ENCODE assay signal across 12 mouse cellular contexts in the genomic region with DNA sequence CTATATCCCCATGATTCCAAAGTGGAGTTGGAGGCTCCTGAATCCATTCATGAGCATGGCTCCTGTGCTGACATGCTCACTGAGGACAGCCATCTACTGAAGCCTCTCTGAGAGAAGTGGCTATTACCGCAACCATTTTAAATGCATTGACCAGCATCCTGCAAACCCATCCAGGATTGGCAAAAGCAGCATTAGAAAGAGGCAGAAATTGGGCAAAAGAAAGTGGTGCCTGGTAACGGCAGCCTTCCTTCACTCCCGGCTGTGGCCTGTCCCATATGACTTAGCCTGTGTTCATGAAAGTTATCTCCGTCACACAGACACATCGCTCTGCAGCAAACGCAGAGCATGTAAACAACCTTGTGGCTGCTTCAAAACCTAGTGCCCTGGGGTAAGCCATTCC. TPM values are rescaled to one million over a fixed set of nuclear protein-coding genes. Genes with fewer than 3 reads are reported as not detected.
A peak's percentile ranks its signal among the peaks of the same experiment; 100 is the strongest.
DNase-seq lines count a peak whose midpoint lies in the region; ATAC-seq and TF ChIP-seq lines count a peak whose summit lies in the region.
"Had no signal": no experiment of that assay in that cellular context is flagged by ENCODE, and none has a peak within 500 bp of the region (broad histone marks: within the 10 kb centered on the region; RNA-seq: fewer than 3 reads in every experiment).

No protein-coding gene starts in this region.

- H3K36me3 ChIP-seq in hindbrain, embryonic 10.5 days: peaks cover 15% of the 10 kb centered on the region
- H3K36me3 ChIP-seq in midbrain, postnatal 0 days (ENCODE audit: insufficient read depth, low read length): no peaks in the 10 kb centered on the region
- H3K36me3 ChIP-seq in limb, embryonic 10.5 days: no peaks in the 10 kb centered on the region
- no peaks in the 10 kb centered on the region for H3K36me3 ChIP-seq in intestine, postnatal 0 days (ENCODE audit: control insufficient read depth, insufficient read depth)

- H3K9ac ChIP-seq in midbrain, postnatal 0 days (replicated peaks; ENCODE audit: low read length, poor library complexity, severe bottlenecking): peak overlapping the region; percentile 64
- no peak overlapping the region for H3K9ac ChIP-seq in intestine, postnatal 0 days (ENCODE audit: low read depth, low read length)

- peaks cover 2% of the 10 kb centered on the region; the same call in 1 of the 2 replicates for H3K9me3 ChIP-seq in hindbrain, embryonic 10.5 days
- H3K9me3 ChIP-seq in midbrain, postnatal 0 days (ENCODE audit: low read length): no peaks in the 10 kb centered on the region
- no peaks in the 10 kb centered on the region for H3K9me3 ChIP-seq in limb, embryonic 10.5 days (replicated peaks)
- no peaks in the 10 kb centered on the region for H3K9me3 ChIP-seq in intestine, postnatal 0 days (ENCODE audit: control insufficient read depth)

- intact Hi-C loops in left cerebral cortex, adult 2 months (cut with DNase I): loop anchor here (2.0 to 5.0 kb wide), 3 partner anchors 112 to 189 kb away; no protein-coding TSS in a partner anchor
- intact Hi-C loops in gastrocnemius, postnatal 14 days (cut with DNase I; ENCODE audit: low total_unique reads): no loop called here

- peak overlapping the region; percentile 96 for H3K27ac ChIP-seq in left cerebral cortex, adult 2 months
- H3K27ac ChIP-seq in hindbrain, embryonic 10.5 days: peak overlapping the region; percentile 77
- H3K27ac ChIP-seq in midbrain, postnatal 0 days (ENCODE audit: low read depth, low read length): peak overlapping the region; percentile 81
- H3K27ac ChIP-seq in limb, embryonic 10.5 days: no peak overlapping the region
- H3K27ac ChIP-seq in intestine, postnatal 0 days (ENCODE audit: low read depth, low read length): no peak overlapping the region
- H3K27ac ChIP-seq: kidney, postnatal 0 days had no signal

- no peak for TF ChIP-seq CTCF in left cerebral cortex, adult 2 months (IDR thresholded peaks at IDR 0.05)
- no peak for TF ChIP-seq CTCF in midbrain, postnatal 0 days (IDR thresholded peaks at IDR 0.05)
- no peak for TF ChIP-seq CTCF in intestine, postnatal 0 days (IDR thresholded peaks at IDR 0.05; ENCODE audit: low read depth)

- H3K4me3 ChIP-seq in left cerebral cortex, adult 2 months: peak overlapping the region; percentile 53
- peak overlapping the region; percentile 56 for H3K4me3 ChIP-seq in hindbrain, embryonic 10.5 days
- H3K4me3 ChIP-seq in midbrain, postnatal 0 days (ENCODE audit: low read depth, low read length): peak overlapping the region; percentile 50
- no peak overlapping the region for H3K4me3 ChIP-seq in limb, embryonic 10.5 days
- H3K4me3 ChIP-seq in intestine, postnatal 0 days (ENCODE audit: low read depth, low read length): no peak overlapping the region
- H3K4me3 ChIP-seq: megakaryocyte, embryonic 14.5 days had no signal

- 62% methylated on average over 6 of the region's 6 CpGs for WGBS in hindbrain, embryonic 10.5 days
- WGBS in midbrain, postnatal 0 days: 12% methylated on average over 6 of the region's 6 CpGs
- WGBS in limb, embryonic 10.5 days: 74% methylated on average over 6 of the region's 6 CpGs
- WGBS in intestine, postnatal 0 days: 59% methylated on average over 6 of the region's 6 CpGs

- peak overlapping the region; percentile 60 for H3K4me2 ChIP-seq in midbrain, postnatal 0 days (ENCODE audit: low read depth, low read length, poor library complexity, severe bottlenecking)
- no peak overlapping the region for H3K4me2 ChIP-seq in intestine, postnatal 0 days (replicated peaks; ENCODE audit: low read depth)

- H3K27me3 ChIP-seq in hindbrain, embryonic 10.5 days (ENCODE audit: insufficient read depth, poor library complexity, severe bottlenecking): no peaks in the 10 kb centered on the region
- H3K27me3 ChIP-seq in midbrain, postnatal 0 days (ENCODE audit: insufficient read depth, low read length): no peaks in the 10 kb centered on the region
- peaks cover 12% of the 10 kb centered on the region; the same call in 1 of the 2 replicates for H3K27me3 ChIP-seq in limb, embryonic 10.5 days (ENCODE audit: low read depth, poor library complexity, severe bottlenecking)
- no peaks in the 10 kb centered on the region for H3K27me3 ChIP-seq in intestine, postnatal 0 days (replicated peaks; ENCODE audit: control insufficient read depth, insufficient read depth, low read length)
- H3K27me3 ChIP-seq: megakaryocyte, embryonic 14.5 days had no signal

- no peak for DNase-seq in left cerebral cortex, adult 2 months (ENCODE audit: extremely low spot score in 1 of 2, low spot score in 2 of 2)
- DNase-seq in left cerebral cortex, adult 8-10 months (ENCODE audit: low spot score in 2 of 2): no peak
- peak; percentile 58 for DNase-seq in cerebellum, adult 9-11 months
- DNase-seq in hindbrain, embryonic 10.5 days (ENCODE audit: low spot score): no peak
- peak; percentile 29 for DNase-seq in midbrain, postnatal 0 days (ENCODE audit: low spot score)
- no peak for DNase-seq in limb, embryonic 10.5 days (ENCODE audit: low spot score)
- DNase-seq in gastrocnemius, postnatal 14 days: no peak
- DNase-seq: adrenal gland, adult 2 months had no signal

- no peak for ATAC-seq in midbrain, postnatal 0 days (ENCODE audit: low FRiP score)
- no peak for ATAC-seq in intestine, postnatal 0 days

- peaks cover 42% of the 10 kb centered on the region for H3K4me1 ChIP-seq in hindbrain, embryonic 10.5 days (replicated peaks)
- peaks cover 11% of the 10 kb centered on the region; the same call in 1 of the 2 replicates for H3K4me1 ChIP-seq in midbrain, postnatal 0 days (ENCODE audit: insufficient read depth, low read length)
- peaks cover 7% of the 10 kb centered on the region for H3K4me1 ChIP-seq in limb, embryonic 10.5 days
- H3K4me1 ChIP-seq in intestine, postnatal 0 days (replicated peaks; ENCODE audit: control insufficient read depth, insufficient read depth, low read length): no peaks in the 10 kb centered on the region

RNA-seq across cellular contexts. Expression of a gene that starts 1.6 kb away (rescaled TPM):
- 100 to 1,000 TPM; 475 to 532 TPM for total RNA-seq in left cerebral cortex, adult 2 months (2021)
- total RNA-seq in left cerebral cortex, adult 8-10 months (2022): 100 to 1,000 TPM; 474 to 541 (median 500) TPM
- polyA plus RNA-seq in hindbrain, embryonic 10.5 days (2016; fragmentation: Nextera tagmentation; extraction: Ambion mirVana): 18.2 and 48.1 TPM in 2 replicates
- total RNA-seq in midbrain, postnatal 0 days (2014; rRNA removed): 35.8 and 46.6 TPM in 2 replicates
- polyA plus RNA-seq in midbrain, postnatal 0 days (2015; fragmentation: Nextera tagmentation; extraction: Ambion mirVana): 99.8 and 110 TPM in 2 replicates
- polyA plus RNA-seq in limb, embryonic 10.5 days (2016; fragmentation: Nextera tagmentation; extraction: Ambion mirVana): 0.51 and 0.72 TPM in 2 replicates
- 3.2 and 3.7 TPM in 2 replicates for polyA plus RNA-seq in intestine, postnatal 0 days (2015; fragmentation: Nextera tagmentation; extraction: Ambion mirVana)
- total RNA-seq in gastrocnemius, postnatal 14 days (2021): under 1 TPM; 0.69 to 0.80 TPM
- total RNA-seq: liver, adult 2 months had no signal
- polyA plus RNA-seq: liver, adult 2 months had no signal

Comparison
In these comparisons a context has a peak if more than half of its experiments do, and no peak if none do; other contexts are left out.
1. DNase-seq: peak in cerebellum, adult 9-11 months (single experiment) and midbrain, postnatal 0 days (single experiment); none in left cerebral cortex, adult 2 months (0 of 2), left cerebral cortex, adult 8-10 months (0 of 2), hindbrain, embryonic 10.5 days (single experiment), limb, embryonic 10.5 days (single experiment) and gastrocnemius, postnatal 14 days (single experiment).
2. H3K27ac ChIP-seq: peak in left cerebral cortex, adult 2 months (single experiment), hindbrain, embryonic 10.5 days (single experiment) and midbrain, postnatal 0 days (single experiment); none in limb, embryonic 10.5 days (single experiment) and intestine, postnatal 0 days (single experiment).
3. H3K4me3 ChIP-seq: peak in left cerebral cortex, adult 2 months (single experiment), hindbrain, embryonic 10.5 days (single experiment) and midbrain, postnatal 0 days (single experiment); none in limb, embryonic 10.5 days (single experiment) and intestine, postnatal 0 days (single experiment).
4. RNA of a gene that starts 1.6 kb away (total RNA-seq): 475 to 532 TPM in left cerebral cortex, adult 2 months, 474 to 541 TPM in left cerebral cortex, adult 8-10 months and 35.8 to 46.6 TPM in midbrain, postnatal 0 days; 0.69 to 0.80 TPM in gastrocnemius, postnatal 14 days; every median in the first group is over 10 times any median in the second.